Mouse (Mus musculus): Measurements from ENCODE around the gene Lbr.

- TF ChIP-seq CTCF (IDR thresholded peaks at IDR 0.05; ENCODE audit: low read depth) (no peak), EP300 (IDR thresholded peaks at IDR 0.05; ENCODE audit: low read depth) (no peak)
These were observed 7.6 kb upstream of the Lbr start for GRCm38 (mm10) chr1:181850441-181850840.
